Mouse (Mus musculus) layer of hippocampus, adult 6 months (tissue): ENCODE results near the gene Armc7. TPM values are rescaled to one million over a fixed set of nuclear protein-coding genes. Genes with fewer than 3 reads are reported as not detected.

Experiments used
- long read RNA-seq, 2 experiments: library from polyadenylated mRNA; unstranded; transcript quantifications; one replicate each; pipeline ENCODE4 v2.0.0; 2019 to 2020
- microRNA-seq: library from miRNA; unstranded; fragments of <30 nt; microRNA quantifications from one replicate; pipeline ENCODE4 v1.2.0, GENCODE M21; 2020
- polyA plus RNA-seq: library from polyadenylated mRNA; unstranded; fragments of <200 nt; fragmentation: Nextera tagmentation; gene quantifications from 2 replicates; pipeline ENCODE4 v1.2.3, GENCODE M21; 2021

The Armc7 gene
- polyA plus RNA-seq: 8.2 and 8.9 TPM in 2 replicates
- long read RNA-seq, experiment 1, transcript Armc7-201 (3 exons, 2,260 nt): major isoform, 8 of 13 reads
- long read RNA-seq, experiment 1, partial matches to known transcripts: 0 of 13 reads
- long read RNA-seq, experiment 1, other reads (novel, unspliced or antisense): 3 of 13 reads
- long read RNA-seq, experiment 2, transcript Armc7-201 (3 exons, 2,260 nt): major isoform, 52 of 78 reads
- long read RNA-seq, experiment 2, transcript Armc7-204 (2 exons, 662 nt): minor isoform, 9 of 78 reads
- long read RNA-seq, experiment 2, partial matches to known transcripts: 3 of 78 reads
- long read RNA-seq, experiment 2, other reads (novel, unspliced or antisense): 10 of 78 reads

DNA sequence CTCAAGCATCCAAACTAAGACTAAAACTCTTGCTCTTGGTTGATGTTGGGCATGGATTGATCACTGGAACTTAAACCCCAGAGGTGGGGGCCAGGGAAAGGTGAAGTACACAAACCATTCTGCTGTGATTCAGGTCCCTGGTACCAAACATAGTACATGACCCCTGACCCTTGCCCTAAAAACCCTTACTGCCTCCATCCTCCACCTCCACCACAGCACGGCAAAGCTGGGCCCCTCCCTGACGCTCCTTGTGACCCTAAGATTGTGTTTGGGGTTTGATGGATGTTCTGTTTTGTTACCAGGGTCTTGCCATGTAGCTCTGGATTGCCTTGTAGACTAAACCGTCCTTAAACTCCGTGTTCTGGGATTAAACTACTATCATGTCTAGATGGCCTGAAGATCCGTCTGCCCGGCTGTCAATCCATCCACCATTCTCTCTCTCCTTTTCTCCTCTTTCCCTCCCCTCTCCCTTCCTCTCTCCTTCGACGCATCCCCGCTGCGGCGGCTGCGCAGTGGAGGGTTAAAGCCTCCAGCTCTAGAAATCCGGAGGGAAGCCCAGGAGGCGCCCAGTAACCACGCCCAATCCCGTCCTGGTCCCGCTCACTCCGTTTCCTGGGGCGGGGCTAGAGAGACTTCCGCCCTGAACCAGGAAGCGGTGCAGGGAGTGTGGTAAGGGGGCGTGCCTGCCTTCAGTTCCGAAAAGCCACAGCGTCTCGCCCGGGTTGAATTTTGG, at the start of gene Armc7:
Armc7 (plus strand) TSS at position 643 of the 733 bp plus-strand sequence.

GRCm38 (mm10) chr11:115439906-115440595, 35.4 kb upstream of the Armc7 start, which contains the start of gene Trim80:
Trim80 (plus strand) TSS chr11:115440545.

GRCm38 (mm10) chr11:115462243-115462891, 13.1 kb upstream of the Armc7 start, which contains the start of gene Slc16a5:
Slc16a5 (plus strand) TSS chr11:115462474.

DNA sequence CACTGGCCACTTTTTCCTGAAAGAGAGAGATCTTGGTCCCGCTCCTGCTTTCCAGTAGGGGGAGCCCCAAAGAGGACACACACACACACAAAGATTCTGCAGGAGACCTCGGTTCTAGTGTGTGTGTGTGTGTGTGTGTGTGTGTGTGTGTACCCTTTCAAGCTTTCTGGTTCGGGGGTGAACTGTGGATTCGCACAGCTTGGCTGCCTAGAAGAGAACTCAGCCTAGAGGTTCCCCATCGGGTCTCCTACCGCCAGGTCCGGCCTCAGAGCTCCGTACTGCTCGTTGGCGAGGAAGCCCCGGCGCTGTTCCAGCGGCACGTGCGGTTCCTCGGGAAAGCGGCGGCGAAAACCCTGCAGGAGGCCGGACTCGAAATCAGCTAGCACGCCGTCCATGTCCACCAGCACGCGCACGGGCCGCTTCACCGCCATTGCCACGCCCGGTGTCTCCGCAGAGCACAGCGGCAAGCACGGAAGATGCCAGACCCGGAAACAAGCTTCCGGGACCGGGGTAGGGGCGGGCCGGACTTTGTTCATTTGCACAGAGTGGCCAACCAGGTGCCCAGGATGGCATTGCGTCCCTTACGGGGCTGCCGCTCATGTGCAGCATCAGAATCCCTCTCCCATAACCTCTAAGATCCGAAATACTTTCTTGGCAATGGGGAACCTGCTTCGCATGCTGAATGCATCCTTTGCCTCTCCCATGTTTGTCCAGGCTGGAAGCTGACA, 16.1 kb downstream of the Armc7 start, which contains the start of gene Nt5c:
Nt5c (minus strand) TSS at position 507 of the 728 bp plus-strand sequence.

GRCm38 (mm10) chr11:115514238-115514663, 38.8 kb downstream of the Armc7 start, which contains the start of gene Jpt1:
Jpt1 (minus strand) TSS chr11:115514387.

DNA sequence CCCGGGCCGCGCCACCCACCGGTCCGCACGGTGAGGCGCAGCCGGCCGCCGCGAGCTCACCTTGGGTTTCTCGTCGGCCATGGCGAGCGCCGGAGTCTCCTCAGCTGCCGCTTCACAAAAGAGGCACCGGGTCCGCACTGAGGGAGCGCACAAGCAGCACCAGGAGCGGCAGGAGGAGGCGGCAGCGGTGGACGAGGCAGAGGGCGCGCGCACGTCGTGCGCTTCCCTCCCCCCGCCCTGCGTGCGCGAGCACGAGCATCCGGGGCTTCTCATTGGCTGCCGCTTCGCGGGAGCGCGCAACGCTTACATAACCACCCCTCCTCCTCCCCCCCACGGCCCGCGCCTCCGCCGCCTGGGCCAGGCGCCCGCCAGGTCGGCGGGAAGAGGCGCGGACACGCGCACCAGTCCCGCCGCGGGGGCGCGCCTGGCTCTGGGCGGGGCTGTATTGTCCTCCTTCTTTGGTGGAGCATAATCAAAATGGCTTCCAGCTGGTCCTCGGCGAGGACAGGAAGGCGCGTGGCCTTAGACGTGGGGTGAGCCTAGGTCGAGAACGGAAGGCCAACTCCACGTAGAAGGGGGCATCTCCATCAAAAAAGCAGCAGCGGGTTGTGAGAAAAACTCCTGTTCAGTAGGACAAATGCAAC, 60.7 kb downstream of the Armc7 start, which contains the start of gene Sumo2:
Sumo2 (minus strand) TSS at position 239 of the 644 bp plus-strand sequence.

Small RNA genes within 50 kb of the gene (microRNA-seq; reads per million reads assigned to microRNA genes)
- gene Mir3968: not detected

Other genes starting within 250 kb of the Armc7 start
- gene Grin2c, start 208.4 kb upstream of the Armc7 start, polyA plus RNA-seq: 3.3 and 5.2 TPM in 2 replicates
- 8.5 and 10.7 TPM in 2 replicates for gene Fdxr, start 198.6 kb upstream of the Armc7 start, polyA plus RNA-seq
- gene Fads6, start 178.0 kb upstream of the Armc7 start, polyA plus RNA-seq: 1.7 and 1.9 TPM in 2 replicates
- 0.29 and 0.97 TPM in 2 replicates for gene Otop2, start 168.5 kb upstream of the Armc7 start, polyA plus RNA-seq
- 0.41 and 0.46 TPM in 2 replicates for gene Ush1g, start 153.6 kb upstream of the Armc7 start, polyA plus RNA-seq
- gene Otop3, start 140.9 kb upstream of the Armc7 start, polyA plus RNA-seq: 0.08 and 0.11 TPM in 2 replicates
- gene Hid1, start 107.9 kb upstream of the Armc7 start, polyA plus RNA-seq: 61.2 and 65.4 TPM in 2 replicates
- 5.2 and 6.9 TPM in 2 replicates for gene Cdr2l, start 93.8 kb upstream of the Armc7 start, polyA plus RNA-seq
- 225 and 242 TPM in 2 replicates for gene Mrpl58, start 71.9 kb upstream of the Armc7 start, polyA plus RNA-seq
- gene Atp5h, start 55.7 kb upstream of the Armc7 start, polyA plus RNA-seq: 1,701 and 1,807 TPM in 2 replicates
- gene Kctd2, start 55.5 kb upstream of the Armc7 start, polyA plus RNA-seq: 8.3 and 8.7 TPM in 2 replicates
- not detected in 2 replicates for gene Trim80, start 35.1 kb upstream of the Armc7 start, polyA plus RNA-seq
- gene Slc16a5, start 13.2 kb upstream of the Armc7 start, polyA plus RNA-seq: 0.09 and 0.11 TPM in 2 replicates
- 133 and 141 TPM in 2 replicates for gene Nt5c, start 16.2 kb downstream of the Armc7 start, polyA plus RNA-seq
- gene Jpt1, start 38.7 kb downstream of the Armc7 start, polyA plus RNA-seq: 276 and 280 TPM in 2 replicates
- 655 and 748 TPM in 2 replicates for gene Sumo2, start 60.6 kb downstream of the Armc7 start, polyA plus RNA-seq
- 24.6 and 24.9 TPM in 2 replicates for gene Nup85, start 88.8 kb downstream of the Armc7 start, polyA plus RNA-seq
- gene Mrps7, start 128.3 kb downstream of the Armc7 start, polyA plus RNA-seq: 61.1 and 62.2 TPM in 2 replicates
- 5.8 and 6.3 TPM in 2 replicates for gene Gga3, start 128.4 kb downstream of the Armc7 start, polyA plus RNA-seq
- 25.6 and 28.9 TPM in 2 replicates for gene Mif4gd, start 137.3 kb downstream of the Armc7 start, polyA plus RNA-seq
- gene Slc25a19, start 152.6 kb downstream of the Armc7 start, polyA plus RNA-seq: 39.1 and 41.4 TPM in 2 replicates
- gene Grb2, start 232.9 kb downstream of the Armc7 start, polyA plus RNA-seq: 18.7 and 19.3 TPM in 2 replicates